Mouse (Mus musculus) central nervous system, embryonic 11.5 days (tissue): ENCODE measurements around the gene Rsad2. TPM values are rescaled to one million over a fixed set of nuclear protein-coding genes. Genes with fewer than 3 reads are reported as not detected.

Experiments used
- polyA plus RNA-seq: library from polyadenylated mRNA; depleted of rRNA; stranded (reverse); fragments of >200 nt; gene quantifications from 2 replicates; pipeline ENCODE4 v1.2.3, GENCODE M21; 2012; rRNA removed

Rsad2 gene
- polyA plus RNA-seq, result 0.19 and 0.36 TPM in 2 replicates

GRCm38 (mm10) chr12:26456028-26456698 is at the start of gene Rsad2:
Gene Rsad2, minus strand, starts transcription at chr12:26456452.

DNA sequence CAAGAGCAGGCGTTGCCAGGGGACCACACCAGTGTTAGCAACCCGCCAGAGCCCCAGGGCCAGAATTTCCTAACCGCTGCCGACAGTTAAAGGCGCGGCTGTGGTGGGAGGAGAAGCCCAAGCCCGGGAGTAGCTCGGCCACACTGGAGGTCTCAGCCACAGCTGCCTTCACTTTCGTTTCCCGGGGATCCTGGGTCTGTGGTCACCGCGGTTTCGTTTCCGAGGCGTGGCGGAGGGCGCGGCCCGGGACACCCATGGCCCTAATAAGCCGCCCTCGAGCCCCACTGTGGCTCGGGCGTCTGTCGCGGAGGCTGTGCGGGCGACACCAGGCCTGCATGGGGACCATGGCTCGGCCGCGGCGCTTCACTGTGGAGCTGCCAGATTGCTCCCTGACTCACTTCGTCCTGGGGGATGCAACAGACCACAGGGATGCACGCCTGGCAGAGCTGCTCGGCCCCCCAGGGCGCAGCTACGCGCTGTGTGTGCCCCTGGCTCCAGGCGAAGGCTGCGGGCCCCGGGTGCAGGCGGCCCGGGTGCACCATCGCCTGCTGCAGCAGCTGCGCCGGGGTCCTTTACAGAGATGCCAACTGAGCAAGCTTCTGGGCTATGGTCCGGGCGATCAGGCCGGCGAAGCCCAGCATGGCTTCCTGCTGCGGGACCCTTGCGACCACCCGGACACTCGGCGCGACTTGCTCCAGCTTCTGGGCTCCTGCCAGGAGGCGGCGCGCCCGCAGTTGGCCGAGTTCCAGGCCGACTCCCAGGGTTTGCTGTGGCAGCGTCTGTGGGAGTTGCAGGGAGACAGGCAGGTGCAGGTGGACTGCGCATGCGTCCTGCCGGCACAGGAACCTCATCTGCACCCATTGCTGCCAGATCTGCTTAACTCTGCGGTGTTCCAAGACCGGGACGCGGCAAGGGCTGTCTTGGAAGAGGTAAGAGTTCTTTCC is 13.1 kb upstream of the Rsad2 start, which contains the start of gene Cmpk2:
Gene Cmpk2, plus strand, starts transcription at position 107 of the 944 bp plus-strand sequence.

DNA sequence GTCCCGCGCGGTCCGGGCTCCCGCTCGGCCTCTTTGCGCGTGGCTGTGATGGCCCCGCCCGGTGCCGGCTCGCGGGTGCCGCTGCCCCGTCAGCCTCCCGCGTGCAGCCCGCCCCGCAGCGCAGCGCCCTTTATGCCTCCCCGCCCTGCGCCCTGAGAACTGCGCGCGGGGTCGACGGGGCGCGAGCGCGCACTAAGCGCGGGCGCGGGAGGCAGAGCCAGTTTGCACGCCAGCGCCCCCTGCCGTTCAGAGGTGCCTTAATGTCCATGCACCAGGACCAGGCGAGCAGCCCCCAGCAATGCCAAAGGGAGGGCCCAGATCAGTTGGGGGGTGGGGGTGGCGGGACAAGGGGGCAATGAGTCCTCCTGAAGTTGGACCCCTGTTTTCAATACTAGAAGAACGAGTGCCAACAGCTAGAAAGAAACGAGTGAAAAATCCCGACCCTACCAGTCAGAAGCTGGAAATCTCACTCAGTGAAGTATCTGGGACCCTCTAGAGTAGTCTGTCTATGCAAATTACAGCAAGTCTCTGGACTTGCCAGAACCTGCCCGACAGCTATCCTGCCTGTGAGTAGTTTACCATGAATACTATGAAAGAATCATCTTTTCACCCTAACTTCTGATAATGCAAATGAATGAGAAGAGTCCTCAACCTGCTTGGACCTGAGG is 41.0 kb downstream of the Rsad2 start, which contains the start of gene Rnf144a:
Gene Rnf144a, minus strand, starts transcription at position 151 of the 668 bp plus-strand sequence.

Other genes starting within 250 kb of the Rsad2 start
- gene Rnf144a, start 41.2 kb downstream of the Rsad2 start, polyA plus RNA-seq, result 23.5 and 30.3 TPM in 2 replicates
- 4.3 and 4.5 TPM in 2 replicates for gene Cmpk2, start 12.8 kb upstream of the Rsad2 start, polyA plus RNA-seq